Mouse (Mus musculus): ENCODE data around the gene Diaph2.
"Not testable (repeated sequence)": the region's sequence is repeated elsewhere in the genome, so short reads cannot be mapped to it uniquely, and the experiment has no call there.

The Diaph2 gene

DNA sequence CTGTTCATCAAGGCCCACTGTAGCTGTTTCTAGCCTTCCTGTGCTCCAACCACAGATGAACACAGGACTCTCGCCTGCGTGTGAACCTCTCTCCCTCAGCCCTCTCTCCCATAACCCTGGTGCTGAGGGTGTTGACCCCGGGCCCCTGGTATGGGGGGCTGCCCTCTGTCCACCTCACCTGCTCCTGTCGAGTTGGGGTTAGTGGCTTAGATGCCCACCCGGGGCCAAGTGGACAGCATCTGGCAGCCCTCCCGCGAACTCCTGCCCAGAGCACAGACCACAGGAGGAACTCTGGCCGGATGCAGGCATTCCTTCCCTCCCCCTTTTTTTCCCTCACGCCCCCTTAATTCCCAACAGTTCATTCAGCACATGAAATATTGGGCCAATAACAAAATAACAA is 537.5 kb downstream of the Diaph2 start:
- no peak for DNase-seq (ENCODE audit: low read depth)

DNA sequence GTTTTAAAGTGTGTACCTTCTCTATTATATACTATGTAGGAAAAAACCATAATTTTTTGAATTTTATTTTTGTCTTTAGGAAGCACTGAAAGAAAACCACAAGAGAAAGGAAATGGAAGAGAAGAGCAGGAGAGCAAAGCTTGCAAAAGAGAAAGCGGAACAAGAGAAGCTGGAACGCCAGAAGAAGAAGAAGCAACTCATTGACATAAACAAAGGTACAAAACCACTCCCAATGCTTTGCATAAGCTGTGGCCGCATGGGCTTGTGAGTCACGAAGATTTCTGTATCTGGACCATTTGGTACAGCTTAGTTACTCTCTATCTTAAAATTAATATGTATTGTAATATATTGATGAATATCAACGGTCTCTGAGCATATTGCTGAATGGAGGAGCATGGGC is 540.2 kb downstream of the Diaph2 start:
- no peak for DNase-seq (ENCODE audit: low read depth)

DNA sequence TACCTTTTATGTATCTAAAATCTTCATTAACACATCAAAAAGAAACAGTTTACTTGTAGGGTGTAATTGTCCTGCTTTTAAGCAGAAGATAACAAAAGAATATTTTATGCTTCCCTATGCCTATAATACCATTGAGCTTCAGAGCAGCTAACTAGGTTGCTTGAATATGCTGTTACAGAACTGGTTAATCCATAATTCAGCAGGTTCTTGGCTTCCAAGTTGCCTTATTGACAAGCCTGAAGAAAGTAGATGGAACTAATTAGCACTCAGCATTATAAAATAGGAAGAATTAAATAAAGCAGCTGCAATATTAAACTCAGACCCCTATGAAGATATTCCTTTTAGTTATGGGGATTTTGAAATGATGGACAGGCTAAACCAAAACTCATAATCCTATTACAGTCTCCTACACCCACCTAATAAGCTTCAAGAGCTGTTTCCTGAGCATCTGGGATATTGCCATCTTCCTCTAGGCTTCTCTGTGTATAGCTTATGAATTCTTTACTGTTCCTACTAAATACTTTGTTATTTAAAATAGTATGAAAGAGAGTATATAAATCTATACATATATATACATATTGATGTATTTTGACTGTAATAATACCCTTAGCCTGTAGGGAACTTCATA is 601.4 kb downstream of the Diaph2 start:
- DNase-seq (ENCODE audit: low read depth): no peak

DNA sequence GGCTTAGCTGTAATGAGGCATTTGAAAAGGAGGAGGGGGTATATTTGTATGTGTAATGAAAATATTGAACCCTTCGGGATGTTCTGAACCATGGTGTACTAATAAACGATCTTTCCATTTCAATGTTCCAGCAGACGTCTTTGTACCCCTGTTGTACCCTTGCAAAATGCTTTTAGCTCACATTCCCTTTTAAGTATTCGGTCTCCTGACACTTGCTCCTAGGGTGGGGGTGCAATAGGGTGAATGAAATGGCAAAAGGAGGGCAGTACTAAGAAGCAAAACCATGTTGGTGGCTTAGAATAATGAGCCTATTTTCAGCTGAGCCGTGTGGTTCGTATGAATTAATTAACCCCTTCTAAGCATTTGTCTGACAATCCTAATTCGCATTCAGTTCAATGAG is 601.9 kb downstream of the Diaph2 start:
- no peak for DNase-seq (ENCODE audit: low read depth)

DNA sequence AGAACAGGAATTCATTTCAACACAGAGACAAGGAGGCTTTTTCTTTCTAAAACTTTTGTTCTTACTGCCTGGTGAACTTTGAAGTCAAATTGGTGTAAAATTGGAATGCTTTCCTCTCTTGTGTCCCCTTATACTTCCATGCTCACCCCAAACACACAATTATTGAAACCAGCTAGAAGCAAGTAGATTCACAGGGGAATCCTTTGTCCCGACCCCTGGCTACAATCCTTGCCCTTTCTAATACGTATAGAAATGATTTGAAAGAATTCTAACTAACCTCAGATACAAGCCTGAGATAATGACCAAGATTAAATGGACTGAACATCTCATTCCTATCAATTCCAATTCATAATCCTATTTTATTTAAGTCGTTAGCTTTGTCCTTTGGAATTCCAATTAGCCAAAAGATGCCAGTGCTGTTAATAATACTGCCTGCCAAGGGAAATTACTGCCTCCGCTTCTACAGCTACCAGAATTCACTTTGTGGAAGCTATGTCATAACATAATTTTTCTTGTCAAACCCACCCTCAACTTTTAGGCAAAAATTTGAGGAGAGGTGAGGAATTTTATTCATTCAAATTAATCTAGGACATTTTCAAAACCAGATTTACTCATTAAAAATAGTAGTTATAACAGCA is 644.1 kb downstream of the Diaph2 start:
- DNase-seq (ENCODE audit: low read depth): no peak

DNA sequence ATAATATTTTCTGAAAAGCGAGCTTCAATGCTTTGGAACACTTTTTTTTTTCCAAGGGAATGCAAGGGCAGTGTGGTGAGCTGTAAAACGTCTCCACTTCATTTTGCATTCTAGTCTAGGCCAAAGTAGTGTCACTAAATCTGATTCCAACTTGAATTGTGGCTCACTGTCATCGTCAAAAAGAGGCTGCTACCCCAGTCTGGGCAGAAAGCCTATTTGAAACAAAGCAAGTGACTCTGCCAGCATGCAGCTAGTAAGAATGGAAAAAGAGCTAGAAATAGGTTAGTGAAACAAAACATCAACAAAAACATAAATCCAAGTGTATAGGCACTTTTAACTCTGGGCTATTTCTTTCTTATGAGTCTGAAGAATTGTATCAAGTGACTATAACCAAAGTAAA is 653.7 kb downstream of the Diaph2 start:
- DNase-seq (ENCODE audit: low read depth): no peak

DNA sequence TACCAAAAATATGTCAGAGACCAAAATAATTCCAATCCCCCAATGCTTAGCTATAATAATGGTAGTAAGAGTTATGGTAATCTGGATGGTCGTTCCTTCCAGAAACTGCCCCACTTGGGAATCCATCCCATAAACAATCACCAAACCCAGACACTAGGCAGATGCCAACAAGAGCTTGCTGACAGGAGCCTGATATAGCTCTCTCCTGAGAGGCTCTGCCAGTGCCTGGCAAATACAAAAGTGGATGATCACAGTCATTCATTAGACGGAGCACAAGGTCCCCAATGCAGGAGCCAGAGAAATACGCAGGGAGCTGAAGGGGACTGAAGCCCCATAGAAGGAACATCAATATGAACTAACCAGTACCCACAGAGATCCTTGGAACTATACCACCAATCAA is 657.9 kb downstream of the Diaph2 start:
- not testable (repeated sequence) for DNase-seq (ENCODE audit: low read depth)

DNA sequence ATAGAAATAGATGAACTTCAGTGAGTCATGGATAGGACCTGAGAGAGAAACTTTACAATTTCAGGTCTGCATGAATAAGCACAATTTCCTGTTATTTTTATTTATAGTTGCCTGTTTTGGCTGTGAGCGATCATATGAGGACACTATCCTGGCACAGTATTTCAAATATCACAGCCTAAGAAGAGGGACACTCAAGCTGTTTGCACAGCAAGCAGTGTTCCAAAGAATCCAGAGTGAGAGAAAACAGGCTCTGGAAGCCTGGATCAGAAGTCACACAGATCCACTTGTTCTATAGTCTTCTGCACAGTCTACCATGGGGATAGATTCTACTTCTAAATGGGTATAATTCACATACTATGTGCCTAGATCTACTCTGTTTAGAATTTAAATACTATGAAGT is 659.4 kb downstream of the Diaph2 start:
- no peak for DNase-seq (ENCODE audit: low read depth)

DNA sequence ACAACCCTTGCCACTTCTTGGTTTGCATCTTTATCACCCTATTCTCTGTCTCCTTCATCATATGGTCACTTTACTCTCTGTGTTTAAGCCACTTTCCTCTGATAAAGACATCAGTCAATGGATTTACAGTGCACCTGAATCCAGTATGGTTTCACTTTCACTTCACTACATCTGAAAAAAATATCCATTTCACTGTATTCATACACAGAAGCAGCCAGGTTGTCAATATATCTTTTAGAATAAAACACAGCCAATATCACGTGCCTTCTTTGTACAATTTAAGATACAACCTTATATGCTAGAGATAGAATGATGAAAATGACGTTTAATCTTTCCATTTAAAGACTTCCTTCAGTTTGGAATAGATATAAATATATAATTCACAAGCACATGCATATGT is 673.6 kb downstream of the Diaph2 start:
- no peak for DNase-seq (ENCODE audit: low read depth)

DNA sequence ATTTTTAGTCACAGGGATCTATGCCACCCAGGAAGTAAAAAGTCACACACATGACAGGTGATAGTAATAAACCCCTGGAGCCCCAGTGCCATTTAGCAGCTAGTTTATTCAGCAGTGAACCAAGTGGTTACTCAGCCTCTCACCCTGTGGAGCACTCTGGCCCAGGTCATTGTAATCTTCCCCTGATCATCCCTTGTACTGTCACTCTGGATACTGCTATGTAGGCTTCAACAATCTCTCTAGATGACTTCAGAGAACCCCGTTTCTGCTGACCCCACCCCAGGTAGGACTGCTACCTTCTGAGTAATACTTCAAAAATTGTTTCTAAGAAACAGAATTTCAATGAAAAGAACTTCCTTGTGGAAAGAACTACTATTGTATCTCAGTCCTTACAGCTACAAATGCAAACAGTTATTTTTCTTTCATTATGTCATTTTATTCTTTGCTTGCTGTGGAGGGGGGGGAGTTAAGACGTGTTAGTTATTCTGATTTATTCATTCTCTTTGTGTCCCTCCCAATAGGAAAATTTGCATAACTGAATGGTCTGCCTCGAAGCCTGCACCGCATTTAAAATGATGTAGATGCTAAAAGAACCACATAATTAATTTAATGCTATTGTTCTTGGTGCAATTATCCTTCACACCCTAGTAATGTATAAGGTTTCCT is 702.4 kb downstream of the Diaph2 start:
- no peak for DNase-seq (ENCODE audit: low read depth)

DNA sequence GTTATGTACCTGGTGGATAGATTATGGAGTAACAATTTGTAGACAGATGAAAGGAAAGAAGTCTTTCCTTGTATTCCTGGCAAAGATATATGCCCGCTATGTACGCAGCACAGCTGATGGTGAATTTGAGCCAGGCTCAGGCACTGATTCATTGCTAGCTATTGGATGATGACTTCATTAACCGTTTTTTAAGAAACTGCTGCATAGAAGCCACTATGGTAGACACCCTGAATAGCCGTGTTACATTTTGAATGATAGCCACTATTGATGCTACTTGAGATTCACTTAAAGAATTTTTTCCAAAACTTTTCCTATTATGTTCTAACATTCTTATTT is 702.9 kb downstream of the Diaph2 start:
- DNase-seq (ENCODE audit: low read depth): no peak

DNA sequence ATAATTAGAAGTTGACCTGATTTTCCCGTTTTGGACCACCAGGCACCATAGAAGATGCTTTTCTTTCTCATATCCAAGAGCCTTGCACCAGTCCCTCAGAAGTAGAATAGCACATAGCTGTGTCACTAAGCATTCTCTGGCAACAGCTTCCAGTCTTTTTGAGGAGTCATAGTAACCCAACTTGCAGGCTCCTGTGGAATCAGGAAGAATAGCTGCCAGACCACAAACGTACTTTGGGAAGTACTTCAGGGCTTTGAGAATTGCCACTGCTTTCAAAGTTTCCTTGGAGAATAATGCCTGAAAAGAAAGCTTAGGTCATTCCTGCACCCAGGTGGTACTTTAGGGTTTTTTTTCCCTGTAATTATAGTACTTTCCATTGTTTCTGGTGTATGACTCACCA is 723.6 kb downstream of the Diaph2 start:
- DNase-seq (ENCODE audit: low read depth): no peak

DNA sequence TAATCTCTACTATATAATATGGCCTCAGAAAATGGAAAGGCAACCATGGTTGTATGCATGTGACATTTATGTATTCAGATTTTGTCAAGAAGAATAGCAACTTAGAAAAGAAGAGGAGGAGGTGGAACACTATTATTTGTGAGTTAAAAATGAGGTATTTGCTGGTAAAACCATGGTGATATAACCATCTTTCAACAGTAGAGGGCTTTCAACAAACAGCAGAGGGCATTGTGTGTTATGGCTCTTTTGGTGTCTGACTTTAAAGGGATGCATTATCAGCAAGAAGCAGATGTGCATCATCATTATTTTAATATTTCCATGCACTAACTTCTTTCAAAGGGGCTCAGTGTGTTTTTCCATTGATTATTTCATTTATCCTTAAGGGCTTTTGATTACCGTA is 731.3 kb downstream of the Diaph2 start:
- DNase-seq (ENCODE audit: low read depth): no peak

DNA sequence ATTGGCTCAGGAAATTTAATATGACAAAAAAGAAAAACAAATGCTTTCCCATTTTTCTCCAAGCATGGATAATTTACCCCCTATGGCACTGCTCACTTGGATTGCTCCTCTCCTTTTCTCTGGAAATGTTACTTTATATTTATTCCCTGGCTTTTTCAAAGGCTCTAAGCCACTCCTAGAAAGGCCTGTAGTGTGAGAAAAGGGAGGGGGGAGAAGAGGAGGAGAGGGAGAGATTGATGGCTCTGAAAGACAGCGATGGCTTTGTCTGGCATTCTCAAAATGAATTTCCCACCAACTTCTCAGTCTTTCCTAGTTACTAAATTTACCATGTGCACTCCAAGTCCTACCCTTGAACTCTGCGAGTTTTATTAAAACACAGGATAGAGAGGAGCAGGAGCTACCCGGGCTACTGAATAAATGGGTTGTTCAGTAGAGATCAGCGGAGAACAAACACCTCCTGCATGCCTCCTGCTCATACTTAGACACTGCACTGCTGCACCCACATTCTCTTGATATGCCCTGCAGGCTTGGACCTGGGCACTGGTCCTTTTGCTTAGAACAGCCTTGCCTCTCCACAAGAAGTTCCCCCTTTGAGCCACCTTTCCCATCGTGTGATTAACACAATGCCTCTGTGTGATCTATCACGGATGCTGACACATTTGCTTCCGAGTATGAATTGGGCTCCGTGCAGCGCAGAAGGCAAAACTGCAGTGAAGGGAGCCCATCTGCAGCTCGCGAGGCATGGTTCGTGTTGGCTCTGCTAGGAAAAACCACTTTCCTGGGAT is 753.3 kb downstream of the Diaph2 start:
- DNase-seq (ENCODE audit: low read depth): no peak

DNA sequence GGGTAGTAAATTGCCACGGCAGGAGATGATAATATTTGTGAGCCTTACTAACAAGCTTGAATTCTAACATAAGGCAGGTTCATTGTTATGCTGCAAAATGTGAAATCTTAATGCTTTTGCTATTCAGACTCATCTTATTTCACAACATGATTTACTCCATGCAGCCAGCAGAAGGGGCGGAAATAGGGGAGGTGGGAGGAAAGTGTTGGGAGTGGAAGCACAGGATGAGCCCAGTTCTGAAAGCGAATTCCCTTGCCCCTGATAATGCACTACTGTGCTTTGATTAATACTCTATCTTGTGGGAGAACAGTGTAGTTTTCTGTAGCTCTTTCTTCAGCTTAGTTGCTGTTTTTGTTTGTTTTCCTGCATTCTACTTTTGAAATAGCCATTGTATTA is 753.9 kb downstream of the Diaph2 start:
- DNase-seq (ENCODE audit: low read depth): no peak

DNA sequence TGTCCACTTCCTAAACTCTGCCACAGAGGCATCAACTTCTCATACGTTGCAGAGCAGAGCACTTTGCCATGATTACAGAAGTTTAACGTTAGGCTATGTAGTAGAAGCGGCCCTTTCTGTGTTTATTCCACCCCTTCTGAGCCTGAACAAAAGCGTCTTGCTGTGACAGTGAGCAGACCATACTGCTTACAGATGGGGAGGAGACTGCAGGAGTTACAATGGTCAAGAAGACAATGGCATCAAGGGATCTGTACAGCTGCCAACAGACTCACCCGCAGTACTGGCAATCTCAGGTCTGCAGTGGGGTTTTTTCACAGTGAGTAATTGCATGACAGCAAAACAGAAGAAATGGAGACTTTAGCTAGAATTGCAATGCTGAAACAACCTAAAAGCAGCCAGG is 756.1 kb downstream of the Diaph2 start:
- DNase-seq (ENCODE audit: low read depth): no peak

Data from c-Kit-positive CD71-positive TER-119-negative erythroid progenitor cells, embryonic 14.5 days (primary cell).